Mouse (Mus musculus): ENCODE measurements at regions not wholly inside any gene's neighbourhood (a gene's known extent, or its start where the extent isn't known, plus 50 kb on each side); places are given as distances from the start of the nearest gene placed in this dataset.

DNA sequence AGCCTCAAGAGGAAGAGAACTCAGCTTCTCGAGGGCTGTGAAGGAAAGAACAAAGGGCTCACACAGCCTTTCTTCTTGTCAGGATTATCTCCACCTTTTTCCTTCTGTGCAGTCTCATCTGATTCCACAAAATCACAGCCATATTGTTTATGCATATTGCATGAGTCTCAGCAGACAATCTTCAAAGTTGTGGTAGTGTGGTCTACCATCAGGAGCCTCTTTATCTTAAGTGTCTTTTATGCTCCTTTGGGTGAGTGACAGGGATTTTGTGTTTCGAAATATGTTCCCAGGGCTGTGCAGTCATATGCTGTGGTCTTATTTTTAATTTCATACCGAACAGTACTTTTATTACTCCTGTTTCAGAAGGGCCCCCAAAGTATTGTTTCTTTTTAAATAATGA, 198.2 kb upstream of the Tgfbr2 start:
- no peak for TF ChIP-seq CTCF (IDR thresholded peaks at IDR 0.05; ENCODE audit: borderline replicate concordance, insufficient read depth, low read depth, low read length)
- no peak for TF ChIP-seq POLR2A (IDR thresholded peaks at IDR 0.05; ENCODE audit: borderline replicate concordance, insufficient read depth, low read length)
